7 mouse cellular contexts compared by ENCODE assay signal in genomic region chr8:81013811-81014530, GRCm38 (mm10). TPM values are rescaled to one million over a fixed set of nuclear protein-coding genes. Genes with fewer than 3 reads are reported as not detected.
DNase-seq lines count a peak whose midpoint lies in the region; ATAC-seq lines count a peak whose summit lies in the region.

No protein-coding gene starts in this region.

- WGBS in limb, embryonic 12.5 days: 3% methylated on average over 45 of the region's 45 CpGs
- WGBS in midbrain, embryonic 14.5 days: 5% methylated on average over 45 of the region's 45 CpGs

- peak overlapping the region; percentile 85 for H3K9ac ChIP-seq in limb, embryonic 12.5 days (replicated peaks)
- peak overlapping the region; percentile 87 for H3K9ac ChIP-seq in midbrain, embryonic 14.5 days (replicated peaks; ENCODE audit: low read length)

- 0 out of 2 replicates have a peak overlapping the region, but pooled peaks have one; percentile 23 for H3K27ac ChIP-seq in limb, embryonic 12.5 days
- H3K27ac ChIP-seq in midbrain, embryonic 14.5 days (replicated peaks; ENCODE audit: low read depth, low read length): peak overlapping the region; percentile 77

- peaks cover 22% of the 10 kb centered on the region for H3K36me3 ChIP-seq in limb, embryonic 12.5 days
- H3K36me3 ChIP-seq in midbrain, embryonic 14.5 days (ENCODE audit: control insufficient read depth, insufficient read depth, low read length): peaks cover 15% of the 10 kb centered on the region

- no peak for ATAC-seq in limb, embryonic 12.5 days (ENCODE audit: insufficient number of reproducible peaks, insufficient read depth, low FRiP score, low TSS enrichment, low read depth)
- ATAC-seq in midbrain, embryonic 14.5 days (ENCODE audit: low FRiP score, low TSS enrichment): no peak; the same call in 1 of the 2 replicates

- peaks cover 22% of the 10 kb centered on the region for H3K4me1 ChIP-seq in limb, embryonic 12.5 days (replicated peaks)
- peaks cover 25% of the 10 kb centered on the region for H3K4me1 ChIP-seq in midbrain, embryonic 14.5 days (ENCODE audit: control insufficient read depth, insufficient read depth, low read length)

- no peaks in the 10 kb centered on the region for H3K9me3 ChIP-seq in limb, embryonic 12.5 days
- H3K9me3 ChIP-seq in midbrain, embryonic 14.5 days (ENCODE audit: control insufficient read depth, low read length): no peaks in the 10 kb centered on the region

- H3K4me3 ChIP-seq in limb, embryonic 12.5 days (replicated peaks): peak overlapping the region; percentile 95
- peak overlapping the region; percentile 95 for H3K4me3 ChIP-seq in midbrain, embryonic 14.5 days (replicated peaks; ENCODE audit: low read depth, low read length)

- no peaks in the 10 kb centered on the region for H3K27me3 ChIP-seq in limb, embryonic 12.5 days
- H3K27me3 ChIP-seq in midbrain, embryonic 14.5 days (ENCODE audit: control insufficient read depth, insufficient read depth, low read length): no peaks in the 10 kb centered on the region

- DNase-seq in spleen, adult 12 weeks (ENCODE audit: low spot score): peak; percentile 20
- DNase-seq in spleen, postnatal 4 days (ENCODE audit: low spot score in 2 of 2): no peak
- DNase-seq in c-Kit-positive CD71-positive TER-119-positive erythroid progenitor cells, embryonic 14.5 days (ENCODE audit: low spot score): peak; percentile 17
- peak; percentile 17 to 28 for DNase-seq in gastrocnemius, postnatal 4 days (ENCODE audit: low spot score in 2 of 2)
- no peak for DNase-seq in midbrain, embryonic 14.5 days
- DNase-seq in ovary, postnatal 10 days (ENCODE audit: low spot score): no peak

- peak overlapping the region; percentile 97 for H3K4me2 ChIP-seq in limb, embryonic 12.5 days
- peak overlapping the region; percentile 99 for H3K4me2 ChIP-seq in midbrain, embryonic 14.5 days (ENCODE audit: low read length)

RNA-seq across cellular contexts. Expression of gene Usp38, which starts 0.8 kb away (rescaled TPM):
- total RNA-seq in gastrocnemius, postnatal 4 days (2021): 10 to 100 TPM; 22.7 to 24.2 TPM
- 26.4 and 26.8 TPM in 2 replicates for polyA plus RNA-seq in limb, embryonic 12.5 days (2016; fragmentation: Nextera tagmentation; extraction: Ambion mirVana)
- 19.4 and 27.2 TPM in 2 replicates for polyA plus RNA-seq in midbrain, embryonic 14.5 days (2014; fragmentation: Nextera tagmentation; extraction: Ambion mirVana)

Comparison
In these comparisons a context has a peak if more than half of its experiments do, and no peak if none do; other contexts are left out.
1. DNase-seq: peak in spleen, adult 12 weeks (single experiment), c-Kit-positive CD71-positive TER-119-positive erythroid progenitor cells, embryonic 14.5 days (single experiment) and gastrocnemius, postnatal 4 days (2 of 2); none in spleen, postnatal 4 days (0 of 2), midbrain, embryonic 14.5 days (single experiment) and ovary, postnatal 10 days (single experiment).